Mouse (Mus musculus) embryonic facial prominence, embryonic 11.5 days (tissue): ENCODE measurements around the gene Sh3glb2. TPM values are rescaled to one million over a fixed set of nuclear protein-coding genes. Genes with fewer than 3 reads are reported as not detected.

Experiments
- ATAC-seq: fragments of 200-750 bp; cut with Nextera tagmentation; replicated peaks from 2 replicates; pipeline ENCODE4 v1.8.0; 2017; ENCODE audit warnings: low read depth; ENCODE audit not compliant: insufficient number of reproducible peaks, low FRiP score, low TSS enrichment
- DNase-seq: peaks from one replicate; pipeline ENCODE4 v3.0.0-alpha.2; 2015; ENCODE audit warnings: low spot score
- H3K27ac ChIP-seq: fragments of 300-500 bp; sonication (generic); replicated peaks from 2 replicates; pipeline ENCODE4 v1.5.1; 2014; ENCODE audit warnings: mild to moderate bottlenecking, low read depth, low read length, control low read depth
- H3K27me3 ChIP-seq: fragments of 300-500 bp; sonication (generic); 2 replicates; pipeline ENCODE4 v1.6.1; 2014; ENCODE audit warnings: mild to moderate bottlenecking, low read length, moderate library complexity, mixed read lengths; ENCODE audit not compliant: control insufficient read depth, insufficient read depth
- H3K36me3 ChIP-seq: fragments of 300-500 bp; sonication (generic); replicated peaks from 2 replicates; pipeline ENCODE4 v1.6.1; 2014; ENCODE audit warnings: low read depth, mild to moderate bottlenecking, low read length, moderate library complexity, mixed read lengths; ENCODE audit not compliant: control insufficient read depth, insufficient read depth
- H3K4me1 ChIP-seq: fragments of 300-500 bp; sonication (generic); 2 replicates; pipeline ENCODE4 v1.6.1; 2014; ENCODE audit warnings: low read length, mixed read lengths; ENCODE audit not compliant: control insufficient read depth, insufficient read depth
- H3K4me2 ChIP-seq: fragments of 300-500 bp; sonication (generic); 2 replicates; pipeline ENCODE4 v1.6.1; 2014; ENCODE audit warnings: low read depth, mild to moderate bottlenecking, control low read depth, low read length, moderate library complexity
- H3K4me3 ChIP-seq: fragments of 300-500 bp; sonication (generic); 2 replicates; pipeline ENCODE4 v1.5.1; 2014; ENCODE audit warnings: low read depth, low read length, control low read depth
- H3K9ac ChIP-seq: fragments of 300-500 bp; sonication (generic); replicated peaks from 2 replicates; pipeline ENCODE4 v1.6.1; 2014; ENCODE audit warnings: mild to moderate bottlenecking, control low read depth, low read length
- H3K9me3 ChIP-seq: fragments of 300-500 bp; sonication (generic); replicated peaks from 2 replicates; pipeline ENCODE4 v1.6.1; 2016; ENCODE audit warnings: mild to moderate bottlenecking, low read length, inconsistent platforms, mixed read lengths; ENCODE audit not compliant: control insufficient read depth
- WGBS: fragments of 180-500 bp; shearing (Covaris S2); extraction: QIAGEN DNeasy Blood & Tissue Kit; methylation state at CpG from one replicate; pipeline ENCODE4 v1.1.7; 2014; 5-methylcytosine and 5-hydroxymethylcytosine counted together
- polyA plus RNA-seq: library from polyadenylated mRNA; unstranded; fragments of >200 nt; fragmentation: Nextera tagmentation; extraction: Ambion mirVana; gene quantifications from 2 replicates; pipeline ENCODE4 v1.2.1, GENCODE M21; 2014

The Sh3glb2 gene
- polyA plus RNA-seq, 1 experiment from 2014 or later = 41.6 TPM

DNA sequence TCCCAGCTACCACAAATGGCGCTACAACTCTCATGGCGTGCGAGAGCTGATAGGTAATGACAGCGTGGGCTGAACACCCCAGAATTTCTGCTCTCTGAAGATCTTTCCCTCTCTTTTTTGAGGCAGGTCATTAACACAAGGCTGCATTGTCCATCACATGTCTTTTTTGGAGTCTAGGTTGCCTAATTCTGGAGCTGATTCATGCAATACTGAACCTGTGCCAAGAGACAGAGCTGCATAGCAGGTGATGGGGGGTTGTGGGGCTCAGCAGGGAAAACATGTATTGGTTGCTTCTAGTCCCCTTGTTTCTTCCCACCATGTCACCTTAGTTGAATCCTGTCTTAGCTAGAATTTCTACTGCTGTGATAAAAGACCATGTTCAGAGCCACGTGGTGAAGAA, 33.8 kb downstream of the Sh3glb2 start:
- H3K27me3 ChIP-seq = no peaks in the 10 kb centered on the region
- H3K27ac ChIP-seq = no peak overlapping the region
- H3K36me3 ChIP-seq = peaks cover 19% of the 10 kb centered on the region
- no peaks in the 10 kb centered on the region for H3K4me1 ChIP-seq
- WGBS = 97% methylated on average over 5 of the region's 5 CpGs
- H3K4me3 ChIP-seq = no peak overlapping the region
- no peak overlapping the region for H3K9ac ChIP-seq
- no peak overlapping the region for H3K4me2 ChIP-seq
- DNase-seq (no peak), ATAC-seq (no peak)
- H3K9me3 ChIP-seq = no peaks in the 10 kb centered on the region

DNA sequence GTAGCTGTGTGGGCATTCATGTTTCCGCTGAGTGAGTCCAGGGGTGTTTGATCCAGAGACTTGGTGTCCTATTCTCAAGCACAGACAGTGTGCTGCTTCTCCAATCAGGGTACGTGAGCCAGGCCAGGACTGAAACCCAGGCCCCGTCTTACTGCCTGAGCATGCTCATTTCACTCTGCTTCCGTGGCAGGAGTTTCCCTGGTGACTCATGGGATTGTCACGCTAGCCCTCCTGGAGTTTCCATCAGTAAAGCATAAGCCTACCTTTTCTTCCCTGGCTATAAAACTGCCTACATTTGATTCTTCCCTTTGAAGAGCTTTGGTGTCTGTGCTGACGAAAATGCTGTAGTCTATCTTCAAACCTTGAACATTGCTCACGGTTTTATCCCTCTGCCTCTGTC, 36.0 kb downstream of the Sh3glb2 start:
- Histone ChIP-seq H3K4me3 (no peak overlapping the region), H3K36me3 (peaks cover 19% of the 10 kb centered on the region), H3K9me3 (no peaks in the 10 kb centered on the region), H3K4me2 (no peak overlapping the region), H3K27me3 (no peaks in the 10 kb centered on the region), H3K27ac (no peak overlapping the region), H3K9ac (no peak overlapping the region), H3K4me1 (no peaks in the 10 kb centered on the region)
- DNase-seq = no peak
- WGBS = 95% methylated on average over 7 of the region's 7 CpGs
- no peak for ATAC-seq

DNA sequence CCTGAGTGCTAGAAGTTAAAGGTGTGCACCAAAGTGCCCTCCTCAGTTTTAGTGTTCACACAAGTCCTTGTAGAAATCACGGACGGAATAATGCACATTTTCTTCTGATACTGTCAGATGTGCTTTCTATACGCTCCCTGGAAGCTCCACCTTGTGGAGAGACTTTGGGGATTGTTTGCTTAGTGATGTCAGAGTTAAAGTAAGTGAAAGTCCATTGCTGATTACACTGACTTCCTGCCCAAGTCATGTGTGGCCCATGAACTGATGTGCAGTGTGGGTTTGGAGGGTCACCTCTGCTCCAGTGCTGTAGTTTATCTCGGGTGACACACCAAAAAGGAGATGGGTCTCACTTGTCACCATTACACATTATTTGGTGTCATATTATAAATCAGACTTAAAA, 39.9 kb downstream of the Sh3glb2 start:
- no peaks in the 10 kb centered on the region for H3K4me1 ChIP-seq
- no peak overlapping the region for H3K27ac ChIP-seq
- no peaks in the 10 kb centered on the region for H3K27me3 ChIP-seq
- no peak for ATAC-seq
- H3K9me3 ChIP-seq = no peaks in the 10 kb centered on the region
- no peak overlapping the region for H3K9ac ChIP-seq
- H3K36me3 ChIP-seq = peaks cover 34% of the 10 kb centered on the region
- H3K4me2 ChIP-seq = no peak overlapping the region
- 90% methylated on average over 4 of the region's 4 CpGs for WGBS
- no peak overlapping the region for H3K4me3 ChIP-seq
- DNase-seq = no peak

DNA sequence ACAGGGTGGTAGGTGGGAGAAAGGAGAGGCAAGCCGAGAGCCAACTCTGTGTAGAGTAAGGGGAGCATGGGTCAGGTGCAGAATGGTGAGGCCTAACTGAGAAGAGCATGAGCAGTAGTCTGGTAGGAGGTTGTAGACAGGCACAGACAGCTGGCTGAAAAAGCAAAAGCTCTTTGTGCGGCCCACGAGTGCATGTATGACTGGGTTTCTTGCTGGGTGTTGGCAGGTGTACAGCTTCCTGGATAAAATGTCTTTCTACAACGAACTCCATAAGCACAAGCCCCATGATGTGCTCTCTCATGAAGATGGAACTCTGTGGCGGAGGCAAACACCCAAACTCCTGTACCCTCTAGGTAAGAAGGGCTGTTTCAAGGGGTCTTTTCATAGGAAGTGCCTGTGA, 42.2 kb downstream of the Sh3glb2 start:
- no peak overlapping the region for H3K9ac ChIP-seq
- H3K27ac ChIP-seq = no peak overlapping the region
- no peak overlapping the region for H3K4me2 ChIP-seq
- no peaks in the 10 kb centered on the region for H3K27me3 ChIP-seq
- H3K9me3 ChIP-seq = no peaks in the 10 kb centered on the region
- ATAC-seq (no peak), DNase-seq (no peak)
- WGBS = 93% methylated on average over 5 of the region's 5 CpGs
- no peaks in the 10 kb centered on the region for H3K4me1 ChIP-seq
- H3K36me3 ChIP-seq = peaks cover 23% of the 10 kb centered on the region
- no peak overlapping the region for H3K4me3 ChIP-seq

DNA sequence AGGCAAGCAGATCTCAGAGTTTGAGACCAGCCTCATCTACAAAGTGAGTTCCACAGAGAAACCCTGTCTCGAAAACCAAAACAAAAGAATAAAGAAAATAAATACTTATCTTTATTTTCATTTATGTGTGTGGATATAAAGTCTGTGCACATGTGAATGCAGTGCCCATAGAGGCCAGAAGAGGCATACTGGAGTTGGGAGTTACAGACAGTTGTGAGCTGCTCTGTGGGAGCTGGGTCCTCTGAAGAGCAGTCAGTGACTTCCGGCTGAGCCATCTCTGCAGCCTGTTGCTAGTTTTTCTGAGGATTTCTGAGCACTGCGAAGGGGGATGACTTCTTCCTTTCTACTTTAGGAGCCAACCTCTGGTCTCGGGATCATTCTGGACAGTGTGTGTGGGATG, 43.0 kb downstream of the Sh3glb2 start:
- 92% methylated on average over 4 of the region's 4 CpGs for WGBS
- H3K27me3 ChIP-seq = no peaks in the 10 kb centered on the region

DNA sequence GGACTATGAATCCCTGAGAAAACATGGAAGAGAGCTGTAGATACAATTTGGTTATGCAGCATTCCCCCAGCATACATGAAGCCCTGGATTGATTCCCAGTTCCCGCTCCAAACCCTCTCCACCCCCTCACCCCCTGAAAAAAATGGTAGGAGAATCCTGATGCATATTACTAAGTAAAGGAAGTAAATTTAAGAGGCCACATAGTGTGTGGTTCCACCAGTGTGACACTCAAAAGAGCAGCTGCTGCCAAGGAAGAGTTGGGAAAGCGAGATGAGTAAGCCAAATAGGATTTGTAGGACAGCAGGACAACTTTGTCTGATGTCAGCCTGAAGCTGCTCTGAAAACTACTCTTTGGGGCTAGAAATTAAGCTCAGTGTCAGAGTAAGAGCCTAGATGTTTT, 47.7 kb downstream of the Sh3glb2 start:
- H3K4me3 ChIP-seq = no peak overlapping the region
- H3K4me2 ChIP-seq = no peak overlapping the region
- H3K36me3 ChIP-seq = peaks cover 20% of the 10 kb centered on the region
- 98% methylated on average over 2 of the region's 2 CpGs for WGBS
- no peaks in the 10 kb centered on the region for H3K4me1 ChIP-seq
- DNase-seq (no peak), ATAC-seq (no peak)
- no peak overlapping the region for H3K9ac ChIP-seq
- no peaks in the 10 kb centered on the region for H3K27me3 ChIP-seq
- H3K27ac ChIP-seq = no peak overlapping the region
- no peaks in the 10 kb centered on the region for H3K9me3 ChIP-seq

More for the DNA sequence above, 43.0 kb downstream of the Sh3glb2 start:
- Histone ChIP-seq H3K36me3 (peaks cover 22% of the 10 kb centered on the region), H3K27ac (no peak overlapping the region), H3K4me2 (no peak overlapping the region), H3K9me3 (no peaks in the 10 kb centered on the region), H3K4me3 (no peak overlapping the region), H3K4me1 (no peaks in the 10 kb centered on the region), H3K9ac (no peak overlapping the region)
- ATAC-seq (no peak), DNase-seq (no peak)

DNA sequence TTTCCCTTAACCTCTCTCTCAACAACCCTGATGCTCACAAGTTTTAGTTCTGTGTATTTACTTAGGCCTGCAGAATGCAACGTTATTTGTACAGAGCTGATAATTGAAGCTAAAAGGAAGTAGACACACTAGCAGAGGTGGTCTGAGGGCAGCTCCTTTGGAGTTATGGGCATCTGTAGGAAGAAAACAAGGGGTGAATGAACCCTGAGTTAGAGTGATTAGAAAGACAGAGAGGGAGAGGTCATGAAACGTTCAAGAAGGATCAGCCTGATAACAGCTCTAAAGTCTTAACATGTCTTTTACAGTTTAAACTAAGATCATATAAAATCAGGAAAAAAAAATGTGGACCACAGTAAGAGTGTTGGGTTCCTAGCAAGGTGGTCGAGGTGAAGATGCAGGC, 49.8 kb downstream of the Sh3glb2 start:
- DNase-seq (no peak), ATAC-seq (no peak)
- H3K9ac ChIP-seq = no peak overlapping the region
- no peaks in the 10 kb centered on the region for H3K27me3 ChIP-seq
- peaks cover 19% of the 10 kb centered on the region for H3K36me3 ChIP-seq
- no peaks in the 10 kb centered on the region for H3K4me1 ChIP-seq
- no peak overlapping the region for H3K27ac ChIP-seq
- H3K9me3 ChIP-seq = no peaks in the 10 kb centered on the region
- 93% methylated on average over 3 of the region's 3 CpGs for WGBS
- H3K4me3 ChIP-seq = no peak overlapping the region
- no peak overlapping the region for H3K4me2 ChIP-seq

DNA sequence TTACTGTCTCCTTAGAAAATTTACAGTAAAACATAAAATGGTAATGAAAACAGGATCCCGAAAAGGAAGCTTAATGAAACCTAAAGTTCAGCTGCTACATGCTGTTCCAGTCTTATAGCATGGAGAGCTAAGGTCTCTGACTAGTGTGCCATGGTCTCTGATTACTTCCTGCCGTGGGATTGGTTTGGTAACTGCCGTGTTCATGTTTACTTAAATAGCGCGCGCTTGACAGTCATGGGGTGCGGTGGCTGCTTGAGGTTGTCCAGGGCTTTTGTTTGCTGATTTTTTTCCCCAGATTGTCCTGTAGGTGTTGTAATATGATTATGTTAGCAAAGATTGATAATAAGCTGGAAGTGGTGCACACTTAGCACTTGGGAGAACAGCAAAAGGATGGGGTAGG, 53.0 kb downstream of the Sh3glb2 start:
- Histone ChIP-seq H3K27ac (no peak overlapping the region), H3K4me1 (no peaks in the 10 kb centered on the region), H3K4me2 (no peak overlapping the region), H3K27me3 (no peaks in the 10 kb centered on the region), H3K4me3 (no peak overlapping the region), H3K36me3 (peaks cover 16% of the 10 kb centered on the region), H3K9me3 (no peaks in the 10 kb centered on the region), H3K9ac (no peak overlapping the region)
- DNase-seq (no peak), ATAC-seq (no peak)
- WGBS = 95% methylated on average over 7 of the region's 7 CpGs
